Mouse (Mus musculus) heart, embryonic 15.5 days (tissue): ENCODE results near the gene Mxra7. TPM values are rescaled to one million over a fixed set of nuclear protein-coding genes. Genes with fewer than 3 reads are reported as not detected.

ENCODE experiments used
- ATAC-seq: fragments of 200-750 bp; cut with Nextera tagmentation; replicated peaks from 2 replicates; pipeline ENCODE4 v1.8.0; 2017; ENCODE audit warnings: low read depth, moderate TSS enrichment; ENCODE audit not compliant: insufficient number of reproducible peaks, insufficient read depth, low FRiP score
- H3K27ac ChIP-seq: fragments of 300-500 bp; sonication (generic); 2 replicates; pipeline ENCODE4 v1.5.1; 2015; ENCODE audit warnings: mild to moderate bottlenecking, inconsistent platforms
- H3K27me3 ChIP-seq: fragments of 300-500 bp; sonication (generic); 2 replicates; pipeline ENCODE4 v1.6.1; 2015; ENCODE audit warnings: inconsistent platforms
- H3K36me3 ChIP-seq: fragments of 300-500 bp; sonication (generic); 2 replicates; pipeline ENCODE4 v1.6.1; 2015; ENCODE audit warnings: mild to moderate bottlenecking, inconsistent platforms
- H3K4me1 ChIP-seq: fragments of 300-500 bp; sonication (generic); replicated peaks from 2 replicates; pipeline ENCODE4 v1.6.1; 2015; ENCODE audit warnings: inconsistent platforms
- H3K4me2 ChIP-seq: fragments of 300-500 bp; sonication (generic); 2 replicates; pipeline ENCODE4 v1.6.1; 2015; ENCODE audit warnings: inconsistent platforms, mild to moderate bottlenecking, moderate library complexity
- H3K4me3 ChIP-seq: fragments of 300-500 bp; sonication (generic); 2 replicates; pipeline ENCODE4 v1.5.1; 2015; ENCODE audit warnings: mild to moderate bottlenecking, inconsistent platforms
- H3K9ac ChIP-seq: fragments of 300-500 bp; sonication (generic); 2 replicates; pipeline ENCODE4 v1.6.1; 2015; ENCODE audit warnings: mild to moderate bottlenecking, inconsistent platforms
- H3K9me3 ChIP-seq: fragments of 300-500 bp; sonication (generic); replicated peaks from 2 replicates; pipeline ENCODE4 v1.6.1; 2016; ENCODE audit warnings: inconsistent platforms
- WGBS: fragments of 180-500 bp; shearing (Covaris S2); methylation state at CpG from one replicate; pipeline ENCODE4 v1.1.7; 2015; ENCODE audit warnings: mixed read lengths; 5-methylcytosine and 5-hydroxymethylcytosine counted together
- polyA plus RNA-seq: library from polyadenylated mRNA; unstranded; fragments of >200 nt; fragmentation: Nextera tagmentation; extraction: Ambion mirVana; gene quantifications from 2 replicates; pipeline ENCODE4 v1.2.1, GENCODE M21; 2015

Gene Mxra7
- 18.8 and 19.8 TPM in 2 replicates for polyA plus RNA-seq

- peak; percentile 74 for ATAC-seq
- Histone ChIP-seq H3K4me2 (peak within 1 kb of the TSS; percentile 84), H3K4me3 (peak within 1 kb of the TSS; percentile 74), H3K27me3 (no peaks in the 10 kb centered on the region), H3K9ac (peak within 1 kb of the TSS; percentile 87), H3K27ac (peak within 1 kb of the TSS; percentile 85), H3K4me1 (peaks cover 32% of the 10 kb centered on the region), H3K9me3 (no peaks in the 10 kb centered on the region), H3K36me3 (no peaks in the 10 kb centered on the region)
- WGBS = 1% methylated on average over 70 of the region's 71 CpGs
Observed at GRCm38 (mm10) chr11:116827534-116828165, at the start of gene Mxra7. Gene Mxra7, minus strand, starts transcription at chr11:116828046.

DNA sequence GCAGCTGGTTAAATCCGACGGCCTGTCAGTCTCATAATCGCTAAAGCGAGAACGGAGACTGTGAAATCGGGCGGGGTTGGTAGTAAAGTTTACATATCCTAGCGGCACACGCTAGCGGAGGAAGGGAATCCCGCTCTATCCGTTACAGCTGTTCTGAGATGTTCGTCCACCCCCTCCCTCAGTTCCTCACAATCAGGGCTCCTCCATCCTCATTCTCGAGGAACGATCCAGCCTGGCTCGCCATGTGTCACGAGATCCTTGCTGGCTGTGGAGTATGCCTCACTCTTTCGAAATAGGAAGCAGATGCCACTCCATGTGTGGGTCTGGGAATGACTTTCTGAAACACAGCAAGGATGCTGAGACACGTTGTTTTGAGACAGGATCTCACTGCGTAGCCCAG lies 46.1 kb upstream of the Mxra7 start:
- Histone ChIP-seq H3K4me3 (no peak overlapping the region), H3K27me3 (no peaks in the 10 kb centered on the region), H3K36me3 (peaks cover 49% of the 10 kb centered on the region), H3K4me2 (no peak overlapping the region), H3K4me1 (no peaks in the 10 kb centered on the region), H3K9ac (no peak overlapping the region), H3K9me3 (no peaks in the 10 kb centered on the region), H3K27ac (no peak overlapping the region)
- no peak for ATAC-seq
- 91% methylated on average over 20 of the region's 20 CpGs for WGBS

DNA sequence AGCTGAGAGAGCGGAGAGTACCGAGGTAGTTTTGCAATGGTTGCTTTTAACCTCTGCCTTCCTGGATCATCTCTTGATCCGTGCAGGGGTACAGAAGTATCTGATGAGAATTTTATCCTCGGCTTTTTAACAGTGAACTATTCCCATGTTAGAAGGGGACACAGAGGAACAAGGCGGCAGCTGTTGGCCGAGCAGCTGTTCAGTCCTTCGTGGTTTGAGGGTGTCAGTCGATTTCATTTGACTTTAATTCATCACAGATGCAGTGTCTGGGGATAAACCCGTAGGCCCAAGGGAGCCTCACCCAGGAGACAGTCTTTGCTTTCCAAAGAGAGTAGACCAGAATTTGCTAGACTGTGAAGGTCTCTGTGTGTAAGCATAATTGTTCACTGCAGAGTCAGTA lies 43.7 kb upstream of the Mxra7 start:
- H3K4me1 ChIP-seq = peaks cover 5% of the 10 kb centered on the region; the same call in 1 of the 2 replicates
- no peak overlapping the region for H3K9ac ChIP-seq
- H3K4me3 ChIP-seq = no peak overlapping the region
- WGBS = 89% methylated on average over 9 of the region's 9 CpGs
- H3K9me3 ChIP-seq = no peaks in the 10 kb centered on the region
- H3K27me3 ChIP-seq = no peaks in the 10 kb centered on the region
- no peak overlapping the region for H3K4me2 ChIP-seq
- peaks cover 57% of the 10 kb centered on the region for H3K36me3 ChIP-seq
- H3K27ac ChIP-seq = no peak overlapping the region
- ATAC-seq = no peak

DNA sequence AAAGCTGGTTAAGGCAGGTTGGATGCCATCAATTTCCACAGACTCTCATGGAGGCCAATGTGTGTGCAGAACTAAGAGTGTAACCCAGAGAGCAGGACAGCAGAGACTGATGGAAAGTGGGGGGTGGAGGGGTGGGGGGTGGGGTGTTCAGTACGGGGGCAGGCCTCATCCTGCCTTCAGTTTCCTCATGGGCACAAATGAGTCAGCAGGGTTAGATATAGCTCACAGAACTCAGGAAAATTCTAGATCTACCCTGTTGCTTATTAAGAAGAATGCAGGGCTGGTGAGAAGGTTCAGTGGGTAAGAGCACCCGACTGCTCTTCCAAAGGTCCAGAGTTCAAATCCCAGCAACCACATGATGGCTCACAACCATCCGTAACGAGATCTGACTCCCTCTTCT lies 41.8 kb upstream of the Mxra7 start:
- 74% methylated on average over 4 of the region's 4 CpGs for WGBS

GRCm38 (mm10) chr11:116869223-116869622 lies 41.4 kb upstream of the Mxra7 start:
- ATAC-seq = no peak
- no peak overlapping the region for H3K4me2 ChIP-seq
- no peak overlapping the region for H3K27ac ChIP-seq
- H3K4me1 ChIP-seq = peaks cover 13% of the 10 kb centered on the region
- 75% methylated on average over 8 of the region's 8 CpGs for WGBS
- no peaks in the 10 kb centered on the region for H3K27me3 ChIP-seq
- no peak overlapping the region for H3K4me3 ChIP-seq
- H3K9me3 ChIP-seq = no peaks in the 10 kb centered on the region
- H3K9ac ChIP-seq = no peak overlapping the region
- peaks cover 61% of the 10 kb centered on the region for H3K36me3 ChIP-seq

More for the DNA sequence above, 41.8 kb upstream of the Mxra7 start:
- ATAC-seq = no peak
- Histone ChIP-seq H3K9me3 (no peaks in the 10 kb centered on the region), H3K27me3 (no peaks in the 10 kb centered on the region), H3K4me1 (peaks cover 9% of the 10 kb centered on the region), H3K4me3 (no peak overlapping the region), H3K36me3 (peaks cover 65% of the 10 kb centered on the region), H3K9ac (no peak overlapping the region), H3K4me2 (no peak overlapping the region), H3K27ac (no peak overlapping the region)

GRCm38 (mm10) chr11:116868129-116868528 lies 40.3 kb upstream of the Mxra7 start:
- Histone ChIP-seq H3K9me3 (no peaks in the 10 kb centered on the region), H3K4me2 (no peak overlapping the region), H3K27me3 (no peaks in the 10 kb centered on the region), H3K27ac (peak overlapping the region; percentile 61), H3K9ac (no peak overlapping the region), H3K36me3 (peaks cover 50% of the 10 kb centered on the region), H3K4me1 (peaks cover 17% of the 10 kb centered on the region), H3K4me3 (no peak overlapping the region)
- no peak for ATAC-seq
- WGBS = 56% methylated on average over 3 of the region's 3 CpGs

DNA sequence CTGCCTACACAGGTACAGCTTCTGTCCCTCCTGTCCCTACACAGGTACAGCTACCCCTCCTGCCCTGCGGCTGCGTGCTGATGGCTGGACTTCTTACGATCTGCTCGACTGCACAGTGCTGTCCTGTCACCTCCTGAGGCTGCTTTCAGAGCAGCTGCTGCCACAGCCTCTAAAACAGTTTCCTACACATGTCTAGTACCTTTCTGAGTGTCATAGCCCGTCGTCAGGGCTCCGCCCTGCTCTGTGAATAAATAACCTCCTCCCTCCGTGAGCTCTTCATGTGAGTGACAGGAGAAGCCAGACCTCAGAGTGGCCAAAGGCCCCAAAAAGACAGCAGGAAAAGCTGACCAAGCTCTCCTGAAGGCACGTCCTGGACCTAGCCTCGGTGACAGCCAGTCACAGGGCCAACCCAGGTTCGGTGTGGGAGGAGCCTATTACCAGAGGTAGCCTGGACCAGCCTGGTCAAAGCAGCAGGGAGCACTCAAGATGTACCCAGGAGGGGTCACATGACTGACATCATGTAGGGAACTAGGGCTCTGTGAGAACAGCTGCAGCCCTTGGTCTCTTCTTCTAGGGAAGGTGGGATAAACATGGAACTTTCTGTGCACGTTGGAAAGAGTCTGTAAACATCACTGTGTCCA lies 38.2 kb upstream of the Mxra7 start:
- Histone ChIP-seq H3K4me2 (no peak overlapping the region), H3K9ac (no peak overlapping the region), H3K4me3 (no peak overlapping the region), H3K27ac (no peak overlapping the region), H3K27me3 (no peaks in the 10 kb centered on the region), H3K9me3 (no peaks in the 10 kb centered on the region), H3K4me1 (peaks cover 17% of the 10 kb centered on the region), H3K36me3 (peaks cover 50% of the 10 kb centered on the region)
- ATAC-seq = no peak
- 79% methylated on average over 12 of the region's 12 CpGs for WGBS

DNA sequence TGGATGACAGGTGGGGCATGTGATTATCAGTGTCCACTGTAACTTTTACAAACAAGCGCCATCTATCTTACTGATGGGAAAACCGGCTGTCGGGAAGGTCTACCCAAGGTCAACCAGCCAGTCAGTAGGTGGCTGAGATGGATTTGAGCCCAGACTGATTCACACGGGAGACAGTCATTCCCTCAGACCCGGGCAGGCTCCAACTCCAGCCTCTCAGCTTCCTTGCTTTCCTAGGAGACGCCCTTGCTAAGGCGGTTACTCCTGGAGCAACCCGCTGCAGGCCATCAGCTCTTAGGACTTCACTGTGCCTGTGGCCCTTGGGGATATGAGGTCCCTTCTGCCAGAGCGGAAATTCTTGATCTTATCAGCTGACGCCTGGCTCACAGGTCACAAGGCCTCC lies 36.6 kb upstream of the Mxra7 start:
- peaks cover 17% of the 10 kb centered on the region for H3K4me1 ChIP-seq
- peak; percentile 38; the same call in 1 of the 2 replicates for ATAC-seq
- H3K4me2 ChIP-seq = 0 out of 2 replicates have a peak overlapping the region, but pooled peaks have one; percentile 10
- H3K9me3 ChIP-seq = no peaks in the 10 kb centered on the region
- H3K4me3 ChIP-seq = no peak overlapping the region
- no peaks in the 10 kb centered on the region for H3K27me3 ChIP-seq
- 29% methylated on average over 10 of the region's 10 CpGs for WGBS
- no peak overlapping the region for H3K9ac ChIP-seq
- peaks cover 59% of the 10 kb centered on the region for H3K36me3 ChIP-seq
- H3K27ac ChIP-seq = peak overlapping the region; percentile 82

GRCm38 (mm10) chr11:116857183-116857850 lies 29.5 kb upstream of the Mxra7 start:
- no peak overlapping the region for H3K4me3 ChIP-seq
- H3K9ac ChIP-seq = no peak overlapping the region
- H3K9me3 ChIP-seq = no peaks in the 10 kb centered on the region
- H3K27me3 ChIP-seq = no peaks in the 10 kb centered on the region
- no peak for ATAC-seq
- H3K4me2 ChIP-seq = no peak overlapping the region
- H3K27ac ChIP-seq = peak overlapping the region; percentile 40
- WGBS = 28% methylated on average over 12 of the region's 12 CpGs
- H3K4me1 ChIP-seq = peaks cover 20% of the 10 kb centered on the region
- peaks cover 39% of the 10 kb centered on the region for H3K36me3 ChIP-seq

DNA sequence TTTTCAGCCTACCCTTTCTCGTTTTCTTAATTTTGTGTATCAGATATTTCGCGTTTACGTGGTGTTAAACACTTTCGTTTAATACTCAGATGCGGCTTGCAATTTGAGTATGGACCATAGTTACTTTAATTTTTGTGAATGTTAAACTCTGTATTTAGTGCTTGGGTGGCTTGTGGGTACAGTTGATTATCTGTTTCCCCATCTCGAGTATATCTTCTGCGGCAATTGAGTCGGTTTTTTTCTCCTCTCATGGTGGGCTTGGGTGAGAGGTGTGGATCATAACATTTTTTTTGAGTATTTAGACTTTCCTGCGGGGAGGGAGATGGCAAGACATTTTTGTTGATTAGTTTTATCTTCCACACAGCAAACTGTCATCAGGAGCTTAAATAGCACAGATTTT lies 26.4 kb upstream of the Mxra7 start:
- no peak for ATAC-seq
- Histone ChIP-seq H3K9ac (peak overlapping the region; percentile 92), H3K27me3 (no peaks in the 10 kb centered on the region), H3K4me3 (peak overlapping the region; percentile 83), H3K4me1 (peaks cover 27% of the 10 kb centered on the region), H3K36me3 (peaks cover 17% of the 10 kb centered on the region), H3K9me3 (no peaks in the 10 kb centered on the region), H3K4me2 (peak overlapping the region; percentile 70), H3K27ac (peak overlapping the region; percentile 100)
- WGBS = 28% methylated on average over 10 of the region's 10 CpGs

DNA sequence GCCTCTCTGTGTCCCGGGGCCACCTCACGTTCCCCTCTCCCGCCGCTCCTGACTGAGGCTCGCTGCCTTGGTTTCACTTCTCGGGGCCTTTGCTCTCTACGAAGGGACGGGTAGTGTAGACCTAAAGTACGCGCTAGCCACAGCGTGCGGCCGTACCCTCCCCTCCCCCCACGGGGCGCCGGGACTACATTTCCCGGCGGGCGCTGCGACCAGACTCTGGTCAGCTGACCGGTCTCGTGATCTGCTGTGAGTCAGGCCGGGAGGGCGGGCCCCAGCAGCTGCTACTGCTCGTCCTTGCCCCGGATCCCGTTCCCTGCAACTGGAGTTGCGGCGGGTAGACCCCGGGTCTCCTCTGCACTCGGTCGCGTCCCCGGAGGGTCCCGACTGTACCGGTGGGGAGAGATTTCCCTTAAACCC lies 25.7 kb upstream of the Mxra7 start:
- peaks cover 17% of the 10 kb centered on the region; the same call in 1 of the 2 replicates for H3K36me3 ChIP-seq
- peak overlapping the region; percentile 83 for H3K4me3 ChIP-seq
- peak; percentile 87 for ATAC-seq
- no peaks in the 10 kb centered on the region for H3K9me3 ChIP-seq
- H3K4me1 ChIP-seq = peaks cover 29% of the 10 kb centered on the region
- peak overlapping the region; percentile 70 for H3K4me2 ChIP-seq
- H3K27ac ChIP-seq = peak overlapping the region; percentile 100
- WGBS = under 1% methylated on average over 36 of the region's 36 CpGs
- peak overlapping the region; percentile 92 for H3K9ac ChIP-seq
- H3K27me3 ChIP-seq = no peaks in the 10 kb centered on the region
